Mouse (Mus musculus): ENCODE data around the gene Phactr1. TPM values are rescaled to one million over a fixed set of nuclear protein-coding genes. Genes with fewer than 3 reads are reported as not detected.

The Phactr1 gene
- polyA plus RNA-seq, 1 experiment from 2014 or later = 48.1 TPM

DNA sequence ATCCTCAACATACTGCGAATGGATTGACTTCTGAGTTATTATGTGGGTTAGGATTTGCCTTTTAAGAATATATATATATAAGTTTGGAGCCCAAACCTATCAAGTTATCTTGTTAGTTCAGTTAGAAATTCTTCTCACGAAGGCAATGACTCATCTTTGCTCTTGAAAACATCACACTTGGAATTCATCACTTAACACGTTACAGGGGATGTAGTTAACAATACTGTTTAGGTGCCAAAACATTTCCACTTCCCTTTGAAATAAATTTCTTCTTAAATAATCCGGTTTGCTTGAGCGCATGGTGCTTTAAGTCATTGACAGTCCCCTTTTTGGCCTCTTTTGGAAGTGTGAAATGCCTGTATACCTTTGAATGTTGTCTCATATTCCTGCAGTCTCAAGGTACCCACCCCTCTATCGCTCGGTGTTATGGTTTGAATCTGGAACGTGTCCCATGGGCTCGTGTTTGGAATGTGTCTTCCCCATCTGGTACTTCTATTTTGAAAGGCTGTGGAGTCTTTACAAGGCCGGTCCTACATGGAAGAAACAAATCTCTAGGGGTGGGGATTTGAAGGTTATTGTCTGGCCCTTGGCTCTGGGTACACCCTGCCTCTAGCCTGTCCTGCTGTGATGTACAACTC, 80.6 kb downstream of the Phactr1 start:
- Histone ChIP-seq H3K36me3 (no peaks in the 10 kb centered on the region), H3K9me3 (replicated peaks) (no peaks in the 10 kb centered on the region), H3K4me3 (replicated peaks) (no peak overlapping the region), H3K9ac (replicated peaks) (no peak overlapping the region), H3K27me3 (replicated peaks) (no peaks in the 10 kb centered on the region), H3K4me1 (peaks cover 19% of the 10 kb centered on the region), H3K27ac (replicated peaks) (no peak overlapping the region), H3K4me2 (no peak overlapping the region)
- ATAC-seq (ENCODE audit: low FRiP score) = no peak
- 84% methylated on average over 10 of the region's 10 CpGs for WGBS

DNA sequence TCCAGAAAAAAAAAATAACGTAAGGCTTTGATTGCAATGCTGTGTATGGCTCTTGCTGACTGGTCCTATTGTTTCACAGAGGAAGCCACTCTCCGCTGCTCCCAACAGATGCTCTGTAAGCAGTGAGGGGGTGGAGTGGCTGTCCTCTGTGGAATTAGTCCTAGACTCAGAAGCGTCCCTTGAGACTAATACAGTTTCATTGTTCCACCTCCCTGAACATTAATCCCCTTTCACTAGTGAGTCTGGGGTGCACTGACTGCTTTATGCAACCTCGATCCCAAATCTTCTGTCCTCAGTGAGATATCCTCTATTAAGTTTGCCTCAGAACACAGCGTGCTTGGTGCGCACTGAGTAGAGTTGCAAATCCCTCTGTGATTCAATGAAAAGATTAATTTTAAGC, 91.9 kb downstream of the Phactr1 start:
- no peak; the same call in 1 of the 2 replicates for ATAC-seq (ENCODE audit: low FRiP score)
- H3K4me1 ChIP-seq = peaks cover 12% of the 10 kb centered on the region; the same call in 1 of the 2 replicates
- WGBS = 25% methylated on average over 6 of the region's 6 CpGs
- H3K9me3 ChIP-seq (replicated peaks) = no peaks in the 10 kb centered on the region
- no peak overlapping the region for H3K4me2 ChIP-seq
- no peak overlapping the region for H3K9ac ChIP-seq (replicated peaks)
- no peaks in the 10 kb centered on the region for H3K36me3 ChIP-seq
- H3K27ac ChIP-seq (replicated peaks) = no peak overlapping the region
- no peaks in the 10 kb centered on the region for H3K27me3 ChIP-seq (replicated peaks)
- H3K4me3 ChIP-seq (replicated peaks) = no peak overlapping the region

DNA sequence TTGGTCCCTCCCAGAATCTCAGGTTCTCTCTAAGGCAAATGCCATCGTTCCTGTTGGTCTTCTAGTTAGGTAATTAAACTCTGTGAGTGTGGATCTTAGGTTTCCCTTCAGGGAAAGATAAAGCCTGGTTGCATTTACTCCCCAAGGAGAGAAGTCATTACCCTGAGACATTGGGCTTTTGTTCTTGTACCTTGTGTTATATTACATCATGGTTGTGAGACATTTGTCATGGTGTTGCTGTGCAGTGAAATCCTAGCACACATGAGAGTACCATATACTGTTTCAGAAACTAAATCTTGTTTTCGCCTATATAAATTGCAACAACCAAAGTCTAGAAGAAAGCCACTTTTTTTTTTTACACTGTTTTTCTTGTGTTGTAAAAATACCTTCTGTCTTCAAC, 93.6 kb downstream of the Phactr1 start:
- no peaks in the 10 kb centered on the region for H3K9me3 ChIP-seq (replicated peaks)
- no peak overlapping the region for H3K4me3 ChIP-seq (replicated peaks)
- H3K9ac ChIP-seq (replicated peaks) = no peak overlapping the region
- no peak overlapping the region for H3K4me2 ChIP-seq
- WGBS = 56% methylated on average over 2 of the region's 2 CpGs
- no peak for ATAC-seq (ENCODE audit: low FRiP score)
- peaks cover 12% of the 10 kb centered on the region; the same call in 1 of the 2 replicates for H3K4me1 ChIP-seq
- no peaks in the 10 kb centered on the region for H3K27me3 ChIP-seq (replicated peaks)
- no peaks in the 10 kb centered on the region for H3K36me3 ChIP-seq
- H3K27ac ChIP-seq (replicated peaks) = no peak overlapping the region

DNA sequence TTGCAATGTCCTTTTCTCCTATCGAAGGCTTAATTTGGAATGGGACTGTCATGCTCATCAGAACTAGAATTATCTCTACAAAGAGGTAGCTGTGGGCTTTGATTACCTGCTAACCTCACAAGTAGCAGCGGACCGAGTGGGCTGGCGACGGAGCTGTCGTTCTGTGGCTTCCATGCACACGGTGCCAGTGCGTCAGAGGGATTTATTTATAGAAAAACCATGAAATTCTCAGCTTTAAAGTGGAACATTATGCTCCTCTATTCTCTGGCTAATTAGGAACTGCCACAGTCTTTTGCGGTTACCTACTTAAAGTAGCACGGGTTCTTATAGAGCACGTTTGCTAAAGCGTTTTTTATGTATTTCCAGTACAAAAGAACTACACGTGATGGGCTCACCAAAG, 101.7 kb downstream of the Phactr1 start:
- H3K27me3 ChIP-seq (replicated peaks) = no peaks in the 10 kb centered on the region
- H3K27ac ChIP-seq (replicated peaks) = no peak overlapping the region
- no peaks in the 10 kb centered on the region for H3K36me3 ChIP-seq
- H3K4me3 ChIP-seq (replicated peaks) = no peak overlapping the region
- H3K9ac ChIP-seq (replicated peaks) = no peak overlapping the region
- H3K4me2 ChIP-seq = no peak overlapping the region
- ATAC-seq (ENCODE audit: low FRiP score) = no peak
- H3K9me3 ChIP-seq (replicated peaks) = no peaks in the 10 kb centered on the region
- H3K4me1 ChIP-seq = no peaks in the 10 kb centered on the region
- 59% methylated on average over 13 of the region's 13 CpGs for WGBS

DNA sequence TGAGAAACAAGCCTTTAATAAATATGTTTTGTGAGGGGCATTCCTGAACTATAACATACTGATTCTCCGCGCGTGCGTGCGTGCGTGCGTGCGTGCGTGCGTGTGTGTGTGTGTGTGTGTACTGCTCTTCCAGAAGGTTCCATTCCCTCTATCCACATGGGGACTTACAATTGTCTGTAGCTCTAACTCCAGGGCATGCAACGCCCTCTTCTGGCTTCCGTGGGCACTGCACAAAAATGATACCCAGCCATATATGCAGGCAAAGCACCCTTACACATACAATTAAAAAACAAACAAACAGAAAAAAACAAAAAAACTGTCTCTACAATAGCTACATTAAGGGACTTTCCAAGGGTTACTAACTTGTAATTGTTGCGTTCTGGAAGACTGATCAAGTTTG, 108.8 kb downstream of the Phactr1 start:
- Histone ChIP-seq H3K9ac (replicated peaks) (no peak overlapping the region), H3K36me3 (no peaks in the 10 kb centered on the region), H3K27ac (replicated peaks) (no peak overlapping the region), H3K27me3 (replicated peaks) (no peaks in the 10 kb centered on the region), H3K9me3 (replicated peaks) (no peaks in the 10 kb centered on the region), H3K4me3 (replicated peaks) (no peak overlapping the region), H3K4me2 (no peak overlapping the region), H3K4me1 (peaks cover 11% of the 10 kb centered on the region; the same call in 1 of the 2 replicates)
- WGBS = 89% methylated on average over 13 of the region's 13 CpGs
- ATAC-seq (ENCODE audit: low FRiP score) = no peak

DNA sequence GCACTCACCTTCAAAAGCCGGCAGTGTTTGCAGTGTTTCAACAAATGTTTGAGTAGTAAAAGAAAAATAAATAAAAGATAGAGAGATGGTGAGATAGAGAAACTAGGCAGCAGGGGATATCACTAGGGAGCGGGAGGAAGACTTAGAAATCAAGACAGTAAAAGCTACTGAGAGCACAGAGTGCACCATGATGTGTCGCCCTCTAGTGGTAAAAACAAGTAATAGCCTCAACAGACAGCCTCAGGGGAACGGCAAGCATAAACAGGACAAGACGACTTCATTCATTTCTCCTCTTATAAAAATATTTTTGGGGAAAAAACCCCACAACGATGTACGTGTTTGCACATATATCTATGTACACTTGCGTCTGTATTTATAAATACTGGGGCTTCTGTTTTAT, 111.9 kb downstream of the Phactr1 start:
- Histone ChIP-seq H3K27ac (replicated peaks) (no peak overlapping the region), H3K9me3 (replicated peaks) (no peaks in the 10 kb centered on the region), H3K9ac (replicated peaks) (no peak overlapping the region), H3K4me2 (peak overlapping the region; percentile 38), H3K36me3 (no peaks in the 10 kb centered on the region), H3K4me3 (replicated peaks) (0 out of 2 replicates have a peak overlapping the region, but pooled peaks have one; percentile 1), H3K4me1 (peaks cover 16% of the 10 kb centered on the region; the same call in 1 of the 2 replicates), H3K27me3 (replicated peaks) (no peaks in the 10 kb centered on the region)
- ATAC-seq (ENCODE audit: low FRiP score) = peak; percentile 41; the same call in 1 of the 2 replicates
- WGBS = 21% methylated on average over 8 of the region's 8 CpGs

DNA sequence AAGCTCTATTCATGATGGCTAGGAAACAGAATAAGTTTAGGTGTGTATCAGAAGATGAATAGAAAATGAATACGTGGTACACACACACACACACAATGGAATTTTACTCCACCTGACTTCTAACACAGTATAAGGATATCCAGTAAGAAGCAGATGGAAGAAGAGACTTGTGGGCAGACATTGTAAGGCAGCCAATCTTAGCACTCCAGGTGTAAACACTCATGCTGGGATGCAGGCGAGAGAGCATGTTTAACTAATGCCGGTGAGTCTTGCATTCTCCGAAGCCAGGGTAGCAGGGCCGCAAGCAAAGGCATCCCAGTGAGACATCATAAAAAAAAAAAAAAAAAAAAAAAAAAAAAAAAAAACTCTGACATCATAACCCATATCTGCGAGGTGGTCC, 120.1 kb downstream of the Phactr1 start:
- H3K4me3 ChIP-seq (replicated peaks) = no peak overlapping the region
- H3K4me1 ChIP-seq = peaks cover 11% of the 10 kb centered on the region; the same call in 1 of the 2 replicates
- H3K9ac ChIP-seq (replicated peaks) = no peak overlapping the region
- 82% methylated on average over 6 of the region's 6 CpGs for WGBS
- no peak overlapping the region for H3K27ac ChIP-seq (replicated peaks)
- no peak for ATAC-seq (ENCODE audit: low FRiP score)
- H3K27me3 ChIP-seq (replicated peaks) = no peaks in the 10 kb centered on the region
- H3K9me3 ChIP-seq (replicated peaks) = no peaks in the 10 kb centered on the region
- H3K4me2 ChIP-seq = no peak overlapping the region
- no peaks in the 10 kb centered on the region for H3K36me3 ChIP-seq

DNA sequence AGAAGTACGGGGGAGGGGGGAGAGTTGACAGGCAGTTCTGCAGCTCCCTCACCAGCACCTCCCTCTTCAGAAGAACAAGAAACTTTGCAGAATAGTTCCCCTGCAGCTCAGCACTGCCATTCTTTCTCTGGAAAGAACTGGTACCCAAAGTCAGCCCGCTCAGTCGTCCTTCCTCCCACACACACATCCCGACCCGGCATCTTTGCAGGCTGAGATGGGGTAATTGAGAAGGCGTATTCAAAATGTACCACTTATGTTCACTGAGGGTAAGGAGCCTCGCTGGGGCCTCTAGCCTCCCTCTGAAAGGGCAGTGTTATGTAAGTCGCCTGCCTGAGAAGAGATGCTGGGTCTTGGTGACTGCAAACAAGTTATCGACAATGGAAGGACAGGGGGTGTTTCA, 123.9 kb downstream of the Phactr1 start:
- no peak overlapping the region for H3K4me3 ChIP-seq (replicated peaks)
- H3K36me3 ChIP-seq = no peaks in the 10 kb centered on the region
- H3K4me1 ChIP-seq = no peaks in the 10 kb centered on the region
- H3K27me3 ChIP-seq (replicated peaks) = no peaks in the 10 kb centered on the region
- H3K4me2 ChIP-seq = no peak overlapping the region
- no peak overlapping the region for H3K9ac ChIP-seq (replicated peaks)
- no peak overlapping the region for H3K27ac ChIP-seq (replicated peaks)
- no peak for ATAC-seq (ENCODE audit: low FRiP score)
- WGBS = 53% methylated on average over 9 of the region's 9 CpGs
- H3K9me3 ChIP-seq (replicated peaks) = no peaks in the 10 kb centered on the region

DNA sequence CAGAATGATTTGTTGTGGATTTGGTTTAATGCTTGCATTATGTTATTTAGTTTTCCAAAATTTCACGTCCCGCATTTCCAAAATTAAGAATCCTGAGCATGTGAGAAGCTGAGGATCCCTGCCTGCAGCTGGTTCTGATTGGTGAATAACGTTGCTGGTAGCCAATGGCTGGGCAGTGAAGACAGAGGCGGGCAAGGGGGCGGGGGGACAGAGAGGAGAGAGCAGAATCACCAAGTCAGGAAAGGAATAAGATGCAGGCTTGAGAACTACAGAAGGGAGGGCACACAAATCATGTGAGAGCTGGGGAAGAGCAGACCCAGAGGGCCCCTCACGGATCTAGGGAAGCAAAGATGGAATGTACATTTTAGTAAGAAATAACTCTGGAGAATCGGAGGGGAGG, 132.3 kb downstream of the Phactr1 start:
- Histone ChIP-seq H3K4me2 (peak overlapping the region; percentile 50), H3K9ac (replicated peaks) (no peak overlapping the region; the same call in 1 of the 2 replicates), H3K9me3 (replicated peaks) (no peaks in the 10 kb centered on the region), H3K4me1 (peaks cover 18% of the 10 kb centered on the region), H3K36me3 (no peaks in the 10 kb centered on the region), H3K4me3 (replicated peaks) (peak overlapping the region; percentile 9; the same call in 1 of the 2 replicates), H3K27ac (replicated peaks) (no peak overlapping the region), H3K27me3 (replicated peaks) (no peaks in the 10 kb centered on the region)
- 18% methylated on average over 7 of the region's 7 CpGs for WGBS
- ATAC-seq (ENCODE audit: low FRiP score) = peak; percentile 79

DNA sequence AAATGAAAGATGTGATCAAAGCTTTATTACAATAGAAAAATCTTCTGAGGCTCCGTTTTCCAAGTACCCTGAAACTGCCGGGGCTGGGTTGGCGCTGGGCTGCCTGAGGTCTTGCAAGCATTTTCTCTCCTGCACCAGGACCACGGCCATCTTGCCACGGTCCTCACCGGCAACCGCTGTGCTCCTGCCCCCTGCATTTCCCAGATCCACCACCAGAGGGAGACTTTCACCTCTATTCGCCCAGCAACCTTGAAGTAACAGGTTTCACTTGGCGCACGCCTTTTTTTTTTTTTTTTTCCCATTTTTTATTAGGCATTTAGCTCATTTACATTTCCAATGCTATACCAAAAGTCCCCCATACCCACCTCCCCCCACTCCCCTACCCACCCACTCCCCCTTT, 138.0 kb downstream of the Phactr1 start:
- no peak overlapping the region for H3K4me2 ChIP-seq
- no peaks in the 10 kb centered on the region for H3K27me3 ChIP-seq (replicated peaks)
- peaks cover 25% of the 10 kb centered on the region for H3K4me1 ChIP-seq
- no peak overlapping the region for H3K9ac ChIP-seq (replicated peaks)
- WGBS = 57% methylated on average over 10 of the region's 10 CpGs
- H3K27ac ChIP-seq (replicated peaks) = no peak overlapping the region
- H3K36me3 ChIP-seq = no peaks in the 10 kb centered on the region
- ATAC-seq (ENCODE audit: low FRiP score) = no peak
- no peak overlapping the region for H3K4me3 ChIP-seq (replicated peaks)
- H3K9me3 ChIP-seq (replicated peaks) = no peaks in the 10 kb centered on the region

DNA sequence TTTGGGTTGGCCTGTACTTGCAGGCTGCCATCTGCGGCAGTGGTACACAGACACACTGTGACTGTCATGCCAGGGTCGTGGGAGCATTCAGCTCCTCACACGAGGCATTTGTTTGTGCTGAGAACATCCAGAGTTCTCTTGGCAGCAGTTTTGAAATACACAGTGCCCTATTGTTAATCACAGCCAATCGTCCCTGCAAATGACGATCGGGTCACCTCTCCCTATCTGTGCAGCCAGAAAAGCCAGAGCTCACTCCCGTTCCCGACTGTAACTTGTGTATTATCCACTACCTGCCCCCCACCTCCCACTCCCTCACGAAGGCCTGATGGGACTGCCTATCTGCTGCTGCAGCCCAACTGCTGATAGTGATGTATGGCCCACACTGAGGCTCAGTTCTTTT, 140.1 kb downstream of the Phactr1 start:
- Histone ChIP-seq H3K4me1 (peaks cover 18% of the 10 kb centered on the region), H3K9ac (replicated peaks) (no peak overlapping the region), H3K36me3 (no peaks in the 10 kb centered on the region), H3K27ac (replicated peaks) (0 out of 2 replicates have a peak overlapping the region, but pooled peaks have one; percentile 13), H3K9me3 (replicated peaks) (no peaks in the 10 kb centered on the region), H3K4me3 (replicated peaks) (no peak overlapping the region), H3K4me2 (no peak overlapping the region), H3K27me3 (replicated peaks) (no peaks in the 10 kb centered on the region)
- 44% methylated on average over 9 of the region's 9 CpGs for WGBS
- peak; percentile 32; the same call in 1 of the 2 replicates for ATAC-seq (ENCODE audit: low FRiP score)

DNA sequence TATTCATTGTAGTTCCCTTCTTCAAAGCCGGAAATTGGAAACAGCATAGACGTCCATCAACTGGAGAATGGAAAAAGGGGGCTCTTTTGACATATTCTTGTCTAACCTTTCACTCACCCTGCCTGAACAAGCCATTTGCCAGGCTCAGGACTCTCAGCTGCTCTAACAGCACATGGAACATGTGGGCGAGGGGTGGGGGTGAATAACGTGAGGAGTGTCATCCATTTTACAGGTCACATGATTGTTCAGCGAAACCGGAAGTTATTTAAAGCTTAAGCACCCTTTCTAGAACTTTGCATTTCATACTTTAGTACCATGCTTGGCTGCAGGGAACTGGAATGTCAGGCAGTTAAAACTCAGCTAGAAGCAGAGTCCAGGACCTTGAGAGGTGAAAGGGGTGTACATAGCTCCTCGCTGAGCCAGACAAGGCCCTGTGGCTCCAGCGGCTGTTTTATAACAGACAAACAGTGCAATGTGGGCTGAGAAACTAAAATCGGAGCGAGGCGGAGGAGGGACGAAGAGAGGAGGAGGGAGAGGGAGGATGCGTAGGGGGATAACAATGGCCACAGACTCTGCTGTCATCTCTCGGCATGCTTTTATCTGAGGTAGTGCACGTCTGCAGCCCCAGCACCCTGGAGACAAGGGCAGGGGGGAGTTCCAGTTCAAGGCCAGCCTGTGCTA, 141.1 kb downstream of the Phactr1 start:
- no peak overlapping the region for H3K4me2 ChIP-seq
- no peaks in the 10 kb centered on the region for H3K36me3 ChIP-seq
- no peak overlapping the region for H3K9ac ChIP-seq (replicated peaks)
- H3K27ac ChIP-seq (replicated peaks) = no peak overlapping the region
- H3K4me1 ChIP-seq = peaks cover 18% of the 10 kb centered on the region
- H3K9me3 ChIP-seq (replicated peaks) = no peaks in the 10 kb centered on the region
- WGBS = 55% methylated on average over 15 of the region's 15 CpGs
- H3K27me3 ChIP-seq (replicated peaks) = no peaks in the 10 kb centered on the region
- ATAC-seq (ENCODE audit: low FRiP score) = no peak
- no peak overlapping the region for H3K4me3 ChIP-seq (replicated peaks)

Data from neural tube, embryonic 15.5 days (tissue).